Comparison of ENCODE assay signal across 23 mouse cellular contexts in genomic region chr1:81718233-81718632, GRCm38 (mm10).
A peak's percentile ranks its signal among the peaks of the same experiment; 100 is the strongest.
DNase-seq lines count a peak whose midpoint lies in the region; ATAC-seq and TF ChIP-seq lines count a peak whose summit lies in the region.
"Had no signal": no experiment of that assay in that cellular context is flagged by ENCODE, and none has a peak within 500 bp of the region (broad histone marks: within the 10 kb centered on the region; RNA-seq: fewer than 3 reads in every experiment).

No protein-coding gene starts in this region.

- H3K4me1 ChIP-seq in lung, embryonic 15.5 days, result no peaks in the 10 kb centered on the region
- peaks cover 7% of the 10 kb centered on the region for H3K4me1 ChIP-seq in limb, embryonic 13.5 days
- H3K4me1 ChIP-seq in forebrain, embryonic 16.5 days (replicated peaks; ENCODE audit: control insufficient read depth, insufficient read depth, low read length), result no peaks in the 10 kb centered on the region
- H3K4me1 ChIP-seq in intestine, postnatal 0 days (replicated peaks; ENCODE audit: control insufficient read depth, insufficient read depth, low read length), result no peaks in the 10 kb centered on the region
- H3K4me1 ChIP-seq: forebrain, embryonic 12.5 days; hindbrain, embryonic 15.5 days; intestine, embryonic 15.5 days; kidney, embryonic 15.5 days; neural tube, embryonic 12.5 days had no signal

- no peak for DNase-seq in lung, postnatal 4 days
- peak; percentile 79 for DNase-seq in R1 (ENCODE audit: low read depth, low spot score)
- peak; percentile 47 for DNase-seq in embryo, embryonic 11 days
- no peak for DNase-seq in right cerebral cortex, postnatal 10 days (ENCODE audit: low spot score in 2 of 2)
- DNase-seq: adrenal gland, postnatal 25 days; cerebellum, adult 18-20 months; gastrocnemius, postnatal 36 days; heart, postnatal 4 days; lung, postnatal 10 days; thymus, postnatal 4 days had no signal

- no peak overlapping the region for H3K4me2 ChIP-seq in lung, embryonic 15.5 days
- no peak overlapping the region for H3K4me2 ChIP-seq in limb, embryonic 13.5 days (replicated peaks)
- H3K4me2 ChIP-seq in forebrain, embryonic 16.5 days (ENCODE audit: low read length), result no peak overlapping the region
- H3K4me2 ChIP-seq in intestine, postnatal 0 days (replicated peaks; ENCODE audit: low read depth), result no peak overlapping the region
- H3K4me2 ChIP-seq: forebrain, embryonic 12.5 days; heart, embryonic 15.5 days; hindbrain, embryonic 15.5 days; intestine, embryonic 15.5 days; kidney, embryonic 15.5 days; liver, embryonic 11.5 days; neural tube, embryonic 12.5 days had no signal

- H3K36me3 ChIP-seq in lung, embryonic 15.5 days, result no peaks in the 10 kb centered on the region
- no peaks in the 10 kb centered on the region for H3K36me3 ChIP-seq in limb, embryonic 13.5 days
- H3K36me3 ChIP-seq in forebrain, embryonic 16.5 days (ENCODE audit: control insufficient read depth, insufficient read depth), result no peaks in the 10 kb centered on the region
- no peaks in the 10 kb centered on the region for H3K36me3 ChIP-seq in intestine, postnatal 0 days (ENCODE audit: control insufficient read depth, insufficient read depth)
- H3K36me3 ChIP-seq: forebrain, embryonic 12.5 days; G1E; heart, embryonic 15.5 days; hindbrain, embryonic 15.5 days; intestine, embryonic 15.5 days; kidney, embryonic 15.5 days; midbrain, embryonic 10.5 days; neural tube, embryonic 12.5 days had no signal

- no peak for TF ChIP-seq CTCF in intestine, postnatal 0 days (IDR thresholded peaks at IDR 0.05; ENCODE audit: low read depth)

- H3K9me3 ChIP-seq in lung, embryonic 15.5 days, result no peaks in the 10 kb centered on the region
- H3K9me3 ChIP-seq in limb, embryonic 13.5 days, result no peaks in the 10 kb centered on the region
- H3K9me3 ChIP-seq in forebrain, embryonic 16.5 days (ENCODE audit: control insufficient read depth, low read length), result no peaks in the 10 kb centered on the region
- H3K9me3 ChIP-seq in intestine, postnatal 0 days (ENCODE audit: control insufficient read depth), result no peaks in the 10 kb centered on the region
- H3K9me3 ChIP-seq: forebrain, embryonic 12.5 days; heart, embryonic 15.5 days; hindbrain, embryonic 15.5 days; intestine, embryonic 15.5 days; kidney, embryonic 15.5 days; midbrain, embryonic 10.5 days; neural tube, embryonic 12.5 days had no signal

- peak overlapping the region; percentile 38 for H3K27ac ChIP-seq in lung, embryonic 15.5 days
- no peak overlapping the region; the same call in 1 of the 2 replicates for H3K27ac ChIP-seq in limb, embryonic 13.5 days
- no peak overlapping the region for H3K27ac ChIP-seq in forebrain, embryonic 16.5 days (ENCODE audit: low read length)
- H3K27ac ChIP-seq in intestine, postnatal 0 days (ENCODE audit: low read depth, low read length), result no peak overlapping the region
- H3K27ac ChIP-seq: forebrain, embryonic 12.5 days; heart, embryonic 15.5 days; hindbrain, embryonic 15.5 days; intestine, embryonic 15.5 days; kidney, embryonic 15.5 days; midbrain, embryonic 10.5 days; neural tube, embryonic 12.5 days had no signal

- no peak overlapping the region for H3K9ac ChIP-seq in lung, embryonic 15.5 days
- no peak overlapping the region for H3K9ac ChIP-seq in limb, embryonic 13.5 days
- H3K9ac ChIP-seq in forebrain, embryonic 16.5 days (replicated peaks; ENCODE audit: low read depth, low read length), result no peak overlapping the region
- H3K9ac ChIP-seq in intestine, postnatal 0 days (ENCODE audit: low read depth, low read length), result no peak overlapping the region
- H3K9ac ChIP-seq: forebrain, embryonic 12.5 days; heart, embryonic 15.5 days; hindbrain, embryonic 15.5 days; intestine, embryonic 15.5 days; kidney, embryonic 15.5 days; neural tube, embryonic 12.5 days had no signal

- no peak overlapping the region for H3K4me3 ChIP-seq in lung, embryonic 15.5 days
- H3K4me3 ChIP-seq in limb, embryonic 13.5 days, result no peak overlapping the region
- no peak overlapping the region for H3K4me3 ChIP-seq in forebrain, embryonic 16.5 days (replicated peaks; ENCODE audit: low read length)
- no peak overlapping the region for H3K4me3 ChIP-seq in intestine, postnatal 0 days (ENCODE audit: low read depth, low read length)
- H3K4me3 ChIP-seq: forebrain, embryonic 12.5 days; heart, embryonic 15.5 days; hindbrain, embryonic 15.5 days; intestine, embryonic 15.5 days; kidney, embryonic 15.5 days; midbrain, embryonic 10.5 days; neural tube, embryonic 12.5 days had no signal

- no peaks in the 10 kb centered on the region for H3K27me3 ChIP-seq in lung, embryonic 15.5 days
- no peaks in the 10 kb centered on the region for H3K27me3 ChIP-seq in limb, embryonic 13.5 days
- no peaks in the 10 kb centered on the region for H3K27me3 ChIP-seq in forebrain, embryonic 16.5 days (replicated peaks; ENCODE audit: control insufficient read depth, insufficient read depth, low read length)
- H3K27me3 ChIP-seq in intestine, postnatal 0 days (replicated peaks; ENCODE audit: control insufficient read depth, insufficient read depth, low read length), result no peaks in the 10 kb centered on the region
- H3K27me3 ChIP-seq: forebrain, embryonic 12.5 days; heart, embryonic 15.5 days; hindbrain, embryonic 15.5 days; intestine, embryonic 15.5 days; kidney, embryonic 15.5 days; neural tube, embryonic 12.5 days had no signal

- ATAC-seq in lung, embryonic 15.5 days (ENCODE audit: borderline replicate concordance, extremely low read depth, low FRiP score, low TSS enrichment), result no peak
- peak; percentile 48; the same call in 1 of the 2 replicates for ATAC-seq in limb, embryonic 13.5 days (ENCODE audit: low FRiP score, low read depth)
- ATAC-seq in forebrain, embryonic 16.5 days, result no peak
- ATAC-seq in intestine, postnatal 0 days, result no peak
- ATAC-seq: intestine, embryonic 15.5 days had no signal

Comparison
In these comparisons a context has a peak if more than half of its experiments do, and no peak if none do; other contexts are left out.
1. DNase-seq: peak in R1 (single experiment) and embryo, embryonic 11 days (single experiment); none in lung, postnatal 4 days (0 of 2) and right cerebral cortex, postnatal 10 days (0 of 2).